Mouse (Mus musculus): ENCODE measurements around the gene Krt20. TPM values are rescaled to one million over a fixed set of nuclear protein-coding genes. Genes with fewer than 3 reads are reported as not detected.

Gene Krt20
- total RNA-seq, 2 experiments from 2014 or later = not detected

DNA sequence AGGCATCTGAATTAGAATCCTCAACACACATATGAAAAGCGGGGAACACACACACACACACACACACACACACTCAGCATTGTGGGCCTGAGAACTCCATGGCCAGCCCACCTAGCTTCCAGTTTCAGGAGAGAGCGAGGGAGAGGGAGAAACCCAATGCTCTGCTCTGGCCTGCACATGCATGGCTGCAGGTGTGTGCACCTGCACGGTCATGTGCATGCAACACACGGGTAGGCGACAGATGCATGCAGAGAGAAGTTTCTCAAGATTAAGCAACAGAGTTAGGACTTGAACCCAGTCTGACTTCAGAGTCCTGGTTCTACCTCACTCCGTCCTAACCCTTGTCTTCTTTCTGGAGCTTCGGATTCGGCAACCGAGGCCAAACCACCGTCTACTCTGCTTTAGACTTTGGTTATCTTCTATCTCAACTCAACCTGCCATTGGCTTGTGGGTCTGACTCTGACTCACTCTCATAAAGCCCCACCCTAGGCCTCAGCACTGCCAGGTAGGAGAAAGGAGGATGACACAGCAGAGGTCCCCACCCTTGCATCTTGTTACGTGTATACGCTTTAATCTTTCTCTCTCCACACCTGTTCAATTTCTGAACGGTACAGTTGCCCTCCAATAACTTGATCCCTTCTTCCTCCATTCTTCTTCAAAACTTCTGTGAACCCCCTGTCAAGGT lies 23.3 kb downstream of the Krt20 start:
- ATAC-seq (replicated peaks; ENCODE audit: low FRiP score, poor library complexity, severe bottlenecking) = no peak

DNA sequence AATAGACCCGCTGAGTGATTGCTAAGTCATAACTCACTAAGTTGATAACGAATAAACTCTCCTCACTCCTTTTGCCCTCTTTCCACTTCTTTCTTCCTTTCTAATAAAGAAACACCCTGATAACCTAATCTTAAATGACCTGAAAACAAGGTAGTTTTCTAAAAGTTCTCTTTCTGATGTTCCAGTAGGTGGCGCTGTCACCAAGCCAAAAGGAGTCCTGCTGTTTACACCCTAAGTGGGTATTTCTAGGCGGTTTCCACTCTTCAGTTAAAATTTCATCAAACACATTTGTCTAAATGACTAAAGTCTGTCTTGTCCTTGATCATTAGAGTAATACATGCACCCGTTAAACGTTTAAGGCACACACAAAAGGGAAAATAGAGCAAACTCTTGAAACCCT lies 24.7 kb downstream of the Krt20 start:
- no peak for ATAC-seq (replicated peaks; ENCODE audit: low FRiP score, poor library complexity, severe bottlenecking)

DNA sequence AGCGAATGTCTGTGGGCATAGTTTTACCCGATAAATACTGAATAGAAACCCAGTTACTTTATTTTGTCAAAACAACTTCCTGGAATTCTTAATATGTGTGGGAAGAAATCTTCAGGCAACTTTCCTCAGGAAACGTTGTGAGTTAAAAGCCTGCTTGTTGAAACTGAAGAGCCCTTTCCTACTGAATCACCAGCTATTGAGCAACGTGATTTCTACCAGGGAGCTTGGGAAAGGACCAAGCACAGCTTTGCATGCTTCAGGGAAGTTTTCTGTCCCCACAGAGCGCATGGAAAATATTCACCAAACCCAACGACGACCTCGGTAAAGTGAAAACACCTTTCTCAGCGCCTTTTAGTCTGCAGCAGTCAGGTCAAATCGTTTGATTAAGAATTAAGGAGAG lies 31.8 kb downstream of the Krt20 start:
- no peak for ATAC-seq (replicated peaks; ENCODE audit: low FRiP score, poor library complexity, severe bottlenecking)

DNA sequence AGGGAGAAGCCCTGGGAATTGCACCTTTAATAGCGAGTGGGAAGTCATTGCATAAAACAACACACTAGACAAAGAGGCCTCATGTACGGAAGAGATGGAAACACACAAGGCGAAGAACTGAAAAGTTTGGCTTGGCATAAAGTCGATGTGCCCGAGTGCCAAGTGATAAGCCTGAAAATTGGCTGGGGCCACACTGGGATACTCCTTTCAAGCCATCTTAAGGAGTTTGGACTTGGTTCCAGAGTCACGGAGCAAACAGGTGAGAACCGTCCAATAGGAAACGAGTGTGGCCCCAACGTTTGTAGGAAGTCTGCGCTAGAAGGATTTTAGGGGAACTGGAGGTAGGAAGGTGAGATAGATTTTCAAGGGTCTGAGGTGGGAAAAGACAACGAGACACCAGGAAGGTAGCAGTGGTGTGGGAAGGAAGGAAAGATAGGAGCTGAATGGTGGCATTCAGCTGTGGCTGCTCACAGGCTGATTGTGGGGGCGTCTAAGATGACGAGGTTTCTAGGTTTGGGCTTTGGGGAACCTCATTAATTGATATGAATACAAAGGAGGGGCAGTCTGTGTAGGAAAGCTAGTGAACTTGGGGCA lies 37.9 kb downstream of the Krt20 start:
- no peak for ATAC-seq (replicated peaks; ENCODE audit: low FRiP score, poor library complexity, severe bottlenecking)

DNA sequence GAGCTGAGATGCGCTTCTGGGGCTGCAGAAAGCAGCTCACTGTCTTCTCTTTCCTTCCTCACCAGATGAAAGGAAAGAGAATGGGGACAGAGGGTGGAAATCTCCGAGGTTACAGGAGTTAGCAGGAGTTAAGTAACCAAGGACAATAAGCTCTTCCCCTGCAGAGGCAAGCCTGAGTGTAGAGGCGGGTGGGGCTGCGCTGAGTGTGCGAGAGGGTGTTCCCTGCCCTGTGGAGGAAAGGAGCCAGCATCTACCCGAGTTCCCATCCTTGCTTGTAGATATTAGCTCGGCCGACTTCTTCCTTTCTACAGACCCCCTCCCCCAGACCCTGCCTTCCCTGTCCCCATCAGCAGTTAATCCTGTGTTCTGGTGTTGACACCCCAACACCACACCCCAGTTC lies 39.1 kb downstream of the Krt20 start:
- ATAC-seq (replicated peaks; ENCODE audit: low FRiP score, poor library complexity, severe bottlenecking) = no peak

DNA sequence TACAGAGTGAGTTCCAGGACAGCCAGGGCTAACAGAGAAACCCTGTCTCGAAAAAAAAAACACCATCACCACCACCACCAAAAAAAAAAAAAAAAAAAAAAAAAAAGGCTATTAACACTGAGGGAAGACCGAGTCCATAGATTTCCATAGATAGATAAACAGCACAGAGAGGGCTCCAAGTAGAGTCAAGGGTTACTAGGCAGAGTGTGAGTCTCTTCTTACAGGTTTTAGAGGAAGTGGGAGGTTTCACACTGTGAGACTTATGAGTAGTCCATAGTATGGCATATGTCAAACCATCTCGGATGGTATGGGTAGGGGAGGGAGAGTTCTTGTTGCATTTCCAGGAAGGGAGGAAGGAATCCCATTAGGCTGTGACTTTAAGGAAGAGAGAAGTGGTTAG lies 39.9 kb downstream of the Krt20 start:
- ATAC-seq (replicated peaks; ENCODE audit: low FRiP score, poor library complexity, severe bottlenecking) = no peak

DNA sequence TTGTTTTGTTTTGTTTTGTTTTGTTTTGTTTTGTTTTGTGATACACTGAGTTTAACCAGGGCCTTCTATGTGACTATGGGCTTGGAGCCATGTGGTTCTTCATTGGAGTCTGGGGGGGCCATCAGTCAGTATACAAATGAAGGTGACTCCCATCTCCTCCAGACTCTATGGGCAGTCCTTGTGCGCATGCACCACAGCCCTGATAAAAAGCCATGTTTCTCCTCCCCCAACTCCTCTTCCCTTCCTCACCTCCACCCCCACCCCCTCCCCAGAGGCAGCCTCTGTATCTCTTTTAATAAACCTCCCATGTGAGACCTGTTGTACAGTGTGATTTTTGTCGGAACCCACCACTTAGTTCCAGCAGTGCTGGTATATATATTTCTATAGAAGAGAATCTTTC lies 41.3 kb downstream of the Krt20 start:
- ATAC-seq (replicated peaks; ENCODE audit: low FRiP score, poor library complexity, severe bottlenecking) = no peak

DNA sequence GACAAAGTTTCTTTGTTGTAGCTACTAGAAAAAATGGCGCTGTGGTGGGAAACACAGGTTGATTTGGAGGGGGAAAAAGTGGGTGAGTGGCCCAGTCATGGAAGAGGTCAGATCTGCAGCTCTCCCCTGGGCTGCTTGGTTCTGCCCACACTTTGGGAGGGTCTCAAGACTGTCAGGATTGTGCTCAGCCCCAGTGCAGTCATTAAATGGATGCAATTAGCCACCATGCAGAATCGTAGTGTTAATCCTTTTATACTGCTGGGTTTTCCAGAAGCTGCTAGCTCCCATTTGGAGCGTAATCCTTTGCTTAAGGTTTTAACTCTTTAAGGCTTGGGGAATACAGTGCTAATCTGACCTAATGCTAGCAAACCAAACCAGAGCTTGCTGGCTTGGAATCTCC lies 41.9 kb downstream of the Krt20 start:
- no peak for ATAC-seq (replicated peaks; ENCODE audit: low FRiP score, poor library complexity, severe bottlenecking)

DNA sequence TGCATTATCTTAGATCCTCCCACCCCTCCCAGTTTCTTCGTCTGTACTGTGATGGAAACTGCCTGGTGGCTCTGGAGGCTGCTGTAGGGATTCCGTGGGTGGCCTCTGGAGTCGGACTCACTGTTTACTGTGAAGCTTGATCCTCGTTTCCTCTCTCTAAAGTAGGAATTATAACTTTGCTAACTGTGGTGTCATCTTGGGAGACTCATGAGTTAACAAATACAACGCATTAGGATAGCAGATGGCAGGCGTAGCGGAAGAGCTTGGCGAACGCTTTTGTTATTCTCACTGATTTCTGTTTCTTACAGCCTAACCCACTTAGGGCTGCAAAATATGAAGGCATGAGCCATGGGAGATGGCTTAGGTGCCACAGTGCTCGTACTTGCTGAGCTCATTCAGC lies 45.5 kb downstream of the Krt20 start:
- ATAC-seq (replicated peaks; ENCODE audit: low FRiP score, poor library complexity, severe bottlenecking) = no peak

DNA sequence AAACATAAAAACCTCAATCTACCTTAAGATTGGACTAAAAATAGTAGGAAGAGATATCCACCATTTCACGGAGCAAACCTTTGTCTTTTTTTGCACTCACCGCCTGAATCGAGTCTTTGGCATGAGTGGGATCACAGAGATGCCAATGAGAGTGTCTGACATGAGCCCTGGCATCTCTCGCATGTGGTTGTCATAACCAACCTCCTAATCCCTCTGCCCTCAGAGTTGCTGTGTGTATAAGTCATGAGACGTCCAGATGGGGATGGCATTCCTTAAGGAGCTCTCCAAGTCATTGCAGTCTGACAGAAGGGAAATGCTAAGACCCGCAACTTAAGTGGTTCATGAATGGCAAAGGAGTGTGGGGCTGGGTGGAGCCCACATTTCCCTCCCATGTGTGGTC lies 46.6 kb downstream of the Krt20 start:
- ATAC-seq (replicated peaks; ENCODE audit: low FRiP score, poor library complexity, severe bottlenecking) = no peak

DNA sequence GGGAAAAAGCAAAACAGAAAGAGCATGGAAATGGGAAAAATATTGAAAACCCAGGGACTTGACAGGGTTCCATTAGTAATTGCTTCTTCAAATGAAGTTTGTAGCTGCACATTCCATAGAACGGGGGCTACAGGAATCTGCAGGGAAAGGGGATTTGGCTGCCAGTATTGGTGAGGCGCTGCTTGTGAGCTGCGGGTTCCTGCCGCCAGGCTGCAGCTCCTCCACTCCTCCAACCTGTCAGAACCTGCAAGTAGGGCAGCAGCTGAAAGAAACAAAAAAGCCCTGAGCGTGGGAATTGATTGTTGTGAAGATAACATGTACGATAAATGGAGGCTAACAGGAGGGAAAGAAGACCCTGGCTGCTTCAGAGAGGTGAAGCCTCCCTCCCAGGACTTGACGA lies 47.1 kb downstream of the Krt20 start:
- ATAC-seq (replicated peaks; ENCODE audit: low FRiP score, poor library complexity, severe bottlenecking) = no peak

DNA sequence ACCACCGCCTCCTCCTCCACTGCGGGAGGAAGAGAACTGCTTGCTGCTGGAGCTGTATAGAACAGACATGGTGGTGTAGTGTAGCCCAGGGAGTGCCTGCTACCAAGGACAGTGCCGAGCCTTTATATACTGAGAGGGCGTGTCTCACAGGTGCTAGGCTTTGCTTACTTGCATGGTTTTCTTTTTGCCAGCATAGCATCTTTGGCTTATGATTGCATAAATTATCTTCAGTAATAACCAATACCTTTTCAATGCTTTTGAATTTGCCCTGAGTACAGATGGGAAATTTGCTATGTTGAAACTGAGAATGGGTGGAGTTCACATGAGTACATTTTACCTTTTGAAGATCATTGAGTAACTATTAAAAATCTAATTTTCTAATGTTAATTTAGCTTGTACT lies 48.7 kb downstream of the Krt20 start, which contains the start of gene Krt10:
Gene Krt10 (minus strand): TSS at position 101 of the 400 bp plus-strand sequence.
- ATAC-seq (replicated peaks; ENCODE audit: low FRiP score, poor library complexity, severe bottlenecking) = no peak

DNA sequence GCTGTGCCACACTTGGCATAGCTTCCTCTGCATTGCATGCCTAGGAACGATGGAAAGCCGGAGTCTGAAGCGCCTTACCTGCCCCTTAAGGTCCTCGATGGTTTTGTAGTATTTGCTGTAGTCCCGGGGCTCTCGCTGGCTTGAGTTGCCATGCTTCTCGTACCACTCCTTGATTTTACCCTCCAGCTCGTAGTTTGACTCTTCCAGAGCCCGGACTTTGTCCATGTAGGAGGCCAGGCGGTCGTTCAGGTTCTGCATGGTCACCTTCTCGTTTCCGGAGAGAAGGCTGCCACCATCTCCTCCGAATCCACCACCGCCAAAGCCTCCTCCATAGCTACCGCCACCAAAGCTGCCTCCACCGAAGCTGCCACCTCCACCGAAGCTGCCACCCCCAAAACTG lies 49.3 kb downstream of the Krt20 start:
- ATAC-seq (replicated peaks; ENCODE audit: low FRiP score, poor library complexity, severe bottlenecking) = no peak

DNA sequence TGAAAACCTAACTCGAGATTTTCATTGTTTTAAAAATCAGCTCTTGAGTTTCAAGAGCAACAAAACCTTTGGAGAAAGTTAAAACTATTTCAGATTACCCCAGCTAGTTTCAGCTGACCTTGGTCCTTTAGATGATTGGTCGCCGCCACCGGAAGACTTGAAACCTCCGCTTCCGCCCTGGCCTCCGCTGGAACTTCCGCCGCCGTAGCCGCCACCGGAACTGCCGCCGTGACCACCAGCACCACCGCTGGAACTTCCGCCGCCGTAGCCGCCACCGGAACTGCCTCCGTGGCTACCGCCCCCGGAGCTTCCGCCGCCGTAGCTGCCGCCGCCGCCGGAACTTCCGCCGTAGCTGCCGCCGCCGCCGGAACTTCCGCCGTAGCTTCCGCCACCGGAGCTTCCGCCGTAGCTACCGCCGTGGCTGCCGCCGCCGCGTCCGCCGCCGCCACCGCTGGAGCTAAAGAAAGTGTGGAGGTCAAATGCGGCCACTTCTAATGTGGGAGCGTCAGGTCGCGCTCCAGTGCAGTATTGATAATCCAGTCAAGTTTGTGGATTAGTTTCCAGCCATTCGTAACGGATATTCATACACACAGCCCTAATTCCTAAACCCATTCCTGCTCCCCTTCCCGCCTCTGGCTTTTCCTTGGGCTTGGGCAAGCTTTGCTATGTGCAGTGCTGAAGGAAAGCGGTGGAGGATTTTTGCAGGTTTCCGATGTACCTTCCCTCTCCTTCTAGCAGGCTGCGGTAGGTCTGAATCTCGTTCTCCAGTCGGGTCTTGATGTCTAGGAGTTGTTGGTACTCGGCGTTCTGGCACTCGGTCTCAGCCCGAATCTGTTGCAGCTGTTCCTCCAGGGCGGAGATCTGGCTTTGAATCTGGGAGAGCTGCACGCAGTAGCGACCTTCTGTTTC lies 51.9 kb downstream of the Krt20 start:
- ATAC-seq (replicated peaks; ENCODE audit: low FRiP score, poor library complexity, severe bottlenecking) = 0 out of 2 replicates have a peak, but pooled peaks have one; percentile 14

DNA sequence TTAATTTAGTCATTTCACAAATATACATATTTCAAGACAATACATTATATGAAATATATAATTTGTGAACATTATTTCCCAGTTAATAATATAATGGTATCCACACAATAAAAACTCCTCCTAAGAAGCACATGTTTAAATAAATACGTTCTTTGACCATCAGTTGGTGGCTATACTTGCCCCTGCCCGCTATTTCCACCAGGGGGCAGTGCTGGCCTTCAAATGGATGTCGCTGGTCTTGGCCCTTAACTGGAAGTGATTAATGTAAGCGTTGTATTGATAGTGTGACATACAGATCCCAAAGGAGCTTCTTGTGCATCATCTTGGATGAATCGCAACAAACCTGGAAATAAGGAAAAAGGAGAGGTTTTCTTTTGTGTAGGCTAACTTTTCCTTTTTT lies 58.4 kb downstream of the Krt20 start:
- no peak for ATAC-seq (replicated peaks; ENCODE audit: low FRiP score, poor library complexity, severe bottlenecking)

Other genes with a start within 250 kb of the Krt20 start
- gene Smarce1, start 207.1 kb downstream of the Krt20 start, total RNA-seq (2015; ENCODE audit: low replicate concordance) = 70.0 and 96.9 TPM in 2 replicates
- 122 and 232 TPM in 2 replicates for gene Smarce1, start 207.1 kb downstream of the Krt20 start, total RNA-seq (2017; ENCODE audit: low replicate concordance)
- gene Krt222, start 194.1 kb downstream of the Krt20 start, total RNA-seq (2015; ENCODE audit: low replicate concordance) = not detected in 2 replicates
- gene Krt222, start 194.1 kb downstream of the Krt20 start, total RNA-seq (2017; ENCODE audit: low replicate concordance) = not detected in 2 replicates
- gene Krt24, start 152.9 kb downstream of the Krt20 start, total RNA-seq (2015; ENCODE audit: low replicate concordance) = not detected in 2 replicates
- not detected in 2 replicates for gene Krt24, start 152.9 kb downstream of the Krt20 start, total RNA-seq (2017; ENCODE audit: low replicate concordance)
- gene Krt25, start 115.2 kb downstream of the Krt20 start, total RNA-seq (2015; ENCODE audit: low replicate concordance) = not detected in 2 replicates
- gene Krt25, start 115.2 kb downstream of the Krt20 start, total RNA-seq (2017; ENCODE audit: low replicate concordance) = not detected in 2 replicates
- gene Krt26, start 100.2 kb downstream of the Krt20 start, total RNA-seq (2015; ENCODE audit: low replicate concordance) = not detected in 2 replicates
- 0.68 TPM in 1 of 2 replicates, not detected in the other for gene Krt26, start 100.2 kb downstream of the Krt20 start, total RNA-seq (2017; ENCODE audit: low replicate concordance)
- gene Krt27, start 87.0 kb downstream of the Krt20 start, total RNA-seq (2015; ENCODE audit: low replicate concordance) = not detected in 2 replicates
- gene Krt27, start 87.0 kb downstream of the Krt20 start, total RNA-seq (2017; ENCODE audit: low replicate concordance) = not detected in 2 replicates
- not detected in 2 replicates for gene Krt28, start 63.2 kb downstream of the Krt20 start, total RNA-seq (2015; ENCODE audit: low replicate concordance)
- not detected in 2 replicates for gene Krt28, start 63.2 kb downstream of the Krt20 start, total RNA-seq (2017; ENCODE audit: low replicate concordance)
- not detected in 2 replicates for gene Krt10, start 48.8 kb downstream of the Krt20 start, total RNA-seq (2015; ENCODE audit: low replicate concordance)
- 5.9 TPM in 1 of 2 replicates, not detected in the other for gene Krt10, start 48.8 kb downstream of the Krt20 start, total RNA-seq (2017; ENCODE audit: low replicate concordance)
- not detected in 2 replicates for gene Krt12, start 15.9 kb downstream of the Krt20 start, total RNA-seq (2015; ENCODE audit: low replicate concordance)
- gene Krt12, start 15.9 kb downstream of the Krt20 start, total RNA-seq (2017; ENCODE audit: low replicate concordance) = not detected in 2 replicates
- gene Krt23, start 55.0 kb upstream of the Krt20 start, total RNA-seq (2015; ENCODE audit: low replicate concordance) = not detected in 2 replicates
- gene Krt23, start 55.0 kb upstream of the Krt20 start, total RNA-seq (2017; ENCODE audit: low replicate concordance) = not detected in 2 replicates
- gene Krt39, start 83.2 kb upstream of the Krt20 start, total RNA-seq (2015; ENCODE audit: low replicate concordance) = not detected in 2 replicates
- not detected in 2 replicates for gene Krt39, start 83.2 kb upstream of the Krt20 start, total RNA-seq (2017; ENCODE audit: low replicate concordance)
- gene Krt40, start 105.0 kb upstream of the Krt20 start, total RNA-seq (2015; ENCODE audit: low replicate concordance) = not detected in 2 replicates
- gene Krt40, start 105.0 kb upstream of the Krt20 start, total RNA-seq (2017; ENCODE audit: low replicate concordance) = not detected in 2 replicates
- not detected in 2 replicates for gene Krtap3-3, start 112.7 kb upstream of the Krt20 start, total RNA-seq (2015; ENCODE audit: low replicate concordance)
- gene Krtap3-3, start 112.7 kb upstream of the Krt20 start, total RNA-seq (2017; ENCODE audit: low replicate concordance) = not detected in 2 replicates
- gene Krtap3-2, start 118.7 kb upstream of the Krt20 start, total RNA-seq (2015; ENCODE audit: low replicate concordance) = not detected in 2 replicates
- gene Krtap3-2, start 118.7 kb upstream of the Krt20 start, total RNA-seq (2017; ENCODE audit: low replicate concordance) = not detected in 2 replicates
- not detected in 2 replicates for gene Gm11939, start 121.3 kb upstream of the Krt20 start, total RNA-seq (2015; ENCODE audit: low replicate concordance)
- gene Gm11939, start 121.3 kb upstream of the Krt20 start, total RNA-seq (2017; ENCODE audit: low replicate concordance) = not detected in 2 replicates
- not detected in 2 replicates for gene Krtap3-1, start 128.5 kb upstream of the Krt20 start, total RNA-seq (2015; ENCODE audit: low replicate concordance)
- gene Krtap3-1, start 128.5 kb upstream of the Krt20 start, total RNA-seq (2017; ENCODE audit: low replicate concordance) = not detected in 2 replicates
- not detected in 2 replicates for gene Krtap1-5, start 142.9 kb upstream of the Krt20 start, total RNA-seq (2015; ENCODE audit: low replicate concordance)
- not detected in 2 replicates for gene Krtap1-5, start 142.9 kb upstream of the Krt20 start, total RNA-seq (2017; ENCODE audit: low replicate concordance)
- gene Krtap1-4, start 145.5 kb upstream of the Krt20 start, total RNA-seq (2015; ENCODE audit: low replicate concordance) = not detected in 2 replicates
- not detected in 2 replicates for gene Krtap1-4, start 145.5 kb upstream of the Krt20 start, total RNA-seq (2017; ENCODE audit: low replicate concordance)
- not detected in 2 replicates for gene Krtap1-3, start 153.2 kb upstream of the Krt20 start, total RNA-seq (2015; ENCODE audit: low replicate concordance)
- not detected in 2 replicates for gene Krtap1-3, start 153.2 kb upstream of the Krt20 start, total RNA-seq (2017; ENCODE audit: low replicate concordance)
- not detected in 2 replicates for gene Krtap9-3, start 160.0 kb upstream of the Krt20 start, total RNA-seq (2015; ENCODE audit: low replicate concordance)
- gene Krtap9-3, start 160.0 kb upstream of the Krt20 start, total RNA-seq (2017; ENCODE audit: low replicate concordance) = not detected in 2 replicates
- gene Gm11938, start 165.2 kb upstream of the Krt20 start, total RNA-seq (2015; ENCODE audit: low replicate concordance) = not detected in 2 replicates
- gene Gm11938, start 165.2 kb upstream of the Krt20 start, total RNA-seq (2017; ENCODE audit: low replicate concordance) = not detected in 2 replicates
- gene Gm11937, start 172.0 kb upstream of the Krt20 start, total RNA-seq (2015; ENCODE audit: low replicate concordance) = not detected in 2 replicates
- gene Gm11937, start 172.0 kb upstream of the Krt20 start, total RNA-seq (2017; ENCODE audit: low replicate concordance) = not detected in 2 replicates
- not detected in 2 replicates for gene Krtap2-4, start 176.7 kb upstream of the Krt20 start, total RNA-seq (2015; ENCODE audit: low replicate concordance)
- not detected in 2 replicates for gene Krtap2-4, start 176.7 kb upstream of the Krt20 start, total RNA-seq (2017; ENCODE audit: low replicate concordance)
- not detected in 2 replicates for gene Gm11562, start 182.3 kb upstream of the Krt20 start, total RNA-seq (2015; ENCODE audit: low replicate concordance)
- gene Gm11562, start 182.3 kb upstream of the Krt20 start, total RNA-seq (2017; ENCODE audit: low replicate concordance) = not detected in 2 replicates
- gene Krtap4-1, start 190.1 kb upstream of the Krt20 start, total RNA-seq (2015; ENCODE audit: low replicate concordance) = not detected in 2 replicates
- gene Krtap4-1, start 190.1 kb upstream of the Krt20 start, total RNA-seq (2017; ENCODE audit: low replicate concordance) = not detected in 2 replicates
- gene Krtap4-2, start 196.9 kb upstream of the Krt20 start, total RNA-seq (2015; ENCODE audit: low replicate concordance) = not detected in 2 replicates
- gene Krtap4-2, start 196.9 kb upstream of the Krt20 start, total RNA-seq (2017; ENCODE audit: low replicate concordance) = not detected in 2 replicates
- not detected in 2 replicates for gene Krtap4-7, start 205.9 kb upstream of the Krt20 start, total RNA-seq (2015; ENCODE audit: low replicate concordance)
- gene Krtap4-7, start 205.9 kb upstream of the Krt20 start, total RNA-seq (2017; ENCODE audit: low replicate concordance) = not detected in 2 replicates
- gene Gm11555, start 212.1 kb upstream of the Krt20 start, total RNA-seq (2015; ENCODE audit: low replicate concordance) = not detected in 2 replicates
- gene Gm11555, start 212.1 kb upstream of the Krt20 start, total RNA-seq (2017; ENCODE audit: low replicate concordance) = not detected in 2 replicates
- gene Gm11563, start 220.8 kb upstream of the Krt20 start, total RNA-seq (2015; ENCODE audit: low replicate concordance) = not detected in 2 replicates
- gene Gm11563, start 220.8 kb upstream of the Krt20 start, total RNA-seq (2017; ENCODE audit: low replicate concordance) = not detected in 2 replicates
- not detected in 2 replicates for gene Krtap4-6, start 227.8 kb upstream of the Krt20 start, total RNA-seq (2015; ENCODE audit: low replicate concordance)
- not detected in 2 replicates for gene Krtap4-6, start 227.8 kb upstream of the Krt20 start, total RNA-seq (2017; ENCODE audit: low replicate concordance)